Mouse (Mus musculus): Measurements from ENCODE around the gene Grifin.

- TF ChIP-seq CTCF (IDR thresholded peaks at IDR 0.05; ENCODE audit: low read depth) (no peak), EP300 (optimal IDR thresholded peaks at IDR 0.05) (no peak)
Measured at GRCm38 (mm10) chr5:140571201-140571600, 6.3 kb upstream of the Grifin start.

Measured in stomach, postnatal 0 days (tissue).